Mouse (Mus musculus) midbrain, embryonic 10.5 days (tissue): ENCODE results near the gene Efna5. TPM values are rescaled to one million over a fixed set of nuclear protein-coding genes. Genes with fewer than 3 reads are reported as not detected.

ENCODE experiments used
- DNase-seq: peaks from one replicate; pipeline ENCODE4 v3.0.0-alpha.2; 2017; ENCODE audit warnings: low spot score
- H3K27ac ChIP-seq: fragments of 300-500 bp; sonication (generic); replicated peaks from 2 replicates; pipeline ENCODE4 v1.5.1; 2016; ENCODE audit warnings: mild to moderate bottlenecking
- H3K27me3 ChIP-seq: fragments of 300-500 bp; sonication (generic); 2 replicates; pipeline ENCODE4 v1.6.1; 2016; ENCODE audit warnings: low read depth, mild to moderate bottlenecking; ENCODE audit not compliant: poor library complexity, severe bottlenecking
- H3K36me3 ChIP-seq: fragments of 300-500 bp; sonication (generic); 2 replicates; pipeline ENCODE4 v1.6.1; 2016; ENCODE audit warnings: mild to moderate bottlenecking, moderate library complexity
- H3K4me1 ChIP-seq: fragments of 300-500 bp; sonication (generic); 2 replicates; pipeline ENCODE4 v1.6.1; 2016
- H3K4me3 ChIP-seq: fragments of 300-500 bp; sonication (generic); 2 replicates; pipeline ENCODE4 v1.5.1; 2016; ENCODE audit warnings: mild to moderate bottlenecking, moderate library complexity
- H3K9me3 ChIP-seq: fragments of 300-500 bp; sonication (generic); replicated peaks from 2 replicates; pipeline ENCODE4 v1.6.1; 2016; ENCODE audit warnings: mild to moderate bottlenecking
- WGBS: fragments of 180-500 bp; shearing (Covaris S2); methylation state at CpG from one replicate; pipeline ENCODE4 v1.1.7; 2016; 5-methylcytosine and 5-hydroxymethylcytosine counted together
- polyA plus RNA-seq: library from polyadenylated mRNA; unstranded; fragments of >200 nt; fragmentation: Nextera tagmentation; extraction: Ambion mirVana; gene quantifications from 2 replicates; pipeline ENCODE4 v1.2.1, GENCODE M21; 2016

Gene Efna5
- polyA plus RNA-seq, 1 experiment from 2014 or later: 58.8 TPM

GRCm38 (mm10) chr17:62557215-62557614 lies 323.9 kb downstream of the Efna5 start:
- DNase-seq: no peak
- Histone ChIP-seq H3K36me3 (no peaks in the 10 kb centered on the region), H3K27ac (no peak overlapping the region), H3K27me3 (no peaks in the 10 kb centered on the region), H3K9me3 (no peaks in the 10 kb centered on the region), H3K4me1 (peaks cover 7% of the 10 kb centered on the region), H3K4me3 (no peak overlapping the region)
- WGBS: 68% methylated on average over 6 of the region's 6 CpGs
